Mouse (Mus musculus): ENCODE measurements around the gene Tmprss7. TPM values are rescaled to one million over a fixed set of nuclear protein-coding genes. Genes with fewer than 3 reads are reported as not detected.

The Tmprss7 gene
- polyA plus RNA-seq, 1 experiment, result 0.19 TPM

GRCm38 (mm10) chr16:45692851-45693250, 607 bp downstream of the Tmprss7 start:
- no peak for DNase-seq (ENCODE audit: low read depth, low spot score)
- WGBS, result 81% methylated on average over 3 of the region's 3 CpGs

- no peak for DNase-seq (ENCODE audit: low read depth, low spot score)
- WGBS, result 46% methylated on average over 4 of the region's 4 CpGs
These were observed 3.3 kb downstream of the Tmprss7 start for GRCm38 (mm10) chr16:45690178-45690577.

DNA sequence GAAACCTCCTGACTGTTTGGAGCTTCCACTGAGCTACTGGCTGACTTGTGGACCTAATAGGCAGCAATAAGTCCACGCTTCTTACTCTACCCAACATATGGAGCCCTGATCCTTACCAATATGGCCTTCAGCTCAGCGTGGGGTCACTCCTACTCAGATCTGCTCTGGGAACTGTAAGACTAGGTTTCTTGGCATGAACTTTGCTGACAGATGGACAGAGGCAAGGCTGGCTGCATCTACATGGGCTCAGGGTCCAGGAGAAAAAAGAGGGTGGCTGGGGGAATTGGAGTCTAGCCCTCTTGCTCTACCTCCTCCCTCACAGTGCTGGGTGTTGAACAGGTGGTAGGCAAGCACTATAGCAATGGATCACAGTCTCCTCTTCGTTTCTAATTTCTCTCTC, 6.6 kb downstream of the Tmprss7 start:
- DNase-seq (ENCODE audit: low read depth, low spot score), result no peak
- 76% methylated on average over 3 of the region's 3 CpGs for WGBS

- WGBS, result 69% methylated on average over 3 of the region's 3 CpGs
- no peak for DNase-seq (ENCODE audit: low read depth, low spot score)
These were observed 8.2 kb downstream of the Tmprss7 start for GRCm38 (mm10) chr16:45685295-45685694.

- WGBS, result 13% methylated on average over 8 of the region's 8 CpGs
These were observed 8.6 kb downstream of the Tmprss7 start for GRCm38 (mm10) chr16:45684815-45685214.

DNA sequence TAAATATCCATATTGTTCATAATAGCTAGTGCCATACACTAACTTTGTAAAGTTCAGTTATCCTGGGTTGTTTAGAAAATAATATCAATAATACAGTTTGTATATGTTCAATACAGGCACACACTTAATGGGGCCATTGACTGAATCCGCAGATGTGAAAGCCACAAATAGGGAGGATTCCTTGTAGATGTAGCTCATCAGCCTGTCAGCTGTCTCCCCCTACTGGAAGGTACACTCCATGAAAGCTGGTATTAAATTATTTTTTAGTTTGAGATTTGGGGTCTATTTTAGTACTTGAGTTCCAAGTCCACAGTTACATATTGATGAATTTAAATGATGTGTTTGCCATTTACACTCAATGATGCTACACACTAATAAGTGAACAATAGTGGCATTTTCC, 17.0 kb downstream of the Tmprss7 start:
- DNase-seq (ENCODE audit: low read depth, low spot score), result no peak

More at GRCm38 (mm10) chr16:45684815-45685214, 8.6 kb downstream of the Tmprss7 start:
- no peak for DNase-seq (ENCODE audit: low read depth, low spot score)

GRCm38 (mm10) chr16:45670005-45670404, 23.5 kb downstream of the Tmprss7 start:
- DNase-seq (ENCODE audit: low read depth, low spot score), result no peak
- 31% methylated on average over 4 of the region's 4 CpGs for WGBS

More for the DNA sequence above, 17.0 kb downstream of the Tmprss7 start:
- WGBS, result 9% methylated on average over 1 of the region's 1 CpGs

GRCm38 (mm10) chr16:45668178-45668577, 25.3 kb downstream of the Tmprss7 start:
- no peak for DNase-seq (ENCODE audit: low read depth, low spot score)
- WGBS, result 77% methylated on average over 3 of the region's 3 CpGs

GRCm38 (mm10) chr16:45666136-45666535, 27.3 kb downstream of the Tmprss7 start:
- DNase-seq (ENCODE audit: low read depth, low spot score), result no peak
- 53% methylated on average over 2 of the region's 2 CpGs for WGBS

- DNase-seq (ENCODE audit: low read depth, low spot score), result no peak
These were observed 31.1 kb downstream of the Tmprss7 start for GRCm38 (mm10) chr16:45662381-45662780.

- 74% methylated on average over 4 of the region's 4 CpGs for WGBS
These were observed 33.9 kb downstream of the Tmprss7 start for GRCm38 (mm10) chr16:45659596-45659995.

DNA sequence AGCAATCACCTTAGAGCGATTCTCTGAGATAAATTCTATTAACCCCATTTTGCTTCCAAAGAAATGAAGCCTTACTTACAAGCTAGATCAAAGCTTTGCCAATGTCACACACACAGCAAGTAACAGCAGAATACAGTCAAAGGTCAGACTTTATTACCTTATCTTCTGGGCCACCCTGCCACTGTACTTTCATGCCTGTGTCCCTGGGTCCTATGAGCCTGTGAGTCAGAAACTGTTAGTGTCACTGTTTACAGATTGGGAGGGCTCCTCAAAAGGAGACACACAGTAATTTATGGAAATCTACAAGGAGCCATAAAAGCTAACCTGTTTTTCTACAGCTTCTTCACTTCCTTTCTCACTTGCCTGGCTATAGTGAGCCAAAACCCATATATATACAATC, 35.2 kb downstream of the Tmprss7 start:
- DNase-seq (ENCODE audit: low read depth, low spot score), result peak; percentile 90
- WGBS, result 25% methylated on average over 1 of the region's 1 CpGs

More at GRCm38 (mm10) chr16:45659596-45659995, 33.9 kb downstream of the Tmprss7 start:
- no peak for DNase-seq (ENCODE audit: low read depth, low spot score)

DNA sequence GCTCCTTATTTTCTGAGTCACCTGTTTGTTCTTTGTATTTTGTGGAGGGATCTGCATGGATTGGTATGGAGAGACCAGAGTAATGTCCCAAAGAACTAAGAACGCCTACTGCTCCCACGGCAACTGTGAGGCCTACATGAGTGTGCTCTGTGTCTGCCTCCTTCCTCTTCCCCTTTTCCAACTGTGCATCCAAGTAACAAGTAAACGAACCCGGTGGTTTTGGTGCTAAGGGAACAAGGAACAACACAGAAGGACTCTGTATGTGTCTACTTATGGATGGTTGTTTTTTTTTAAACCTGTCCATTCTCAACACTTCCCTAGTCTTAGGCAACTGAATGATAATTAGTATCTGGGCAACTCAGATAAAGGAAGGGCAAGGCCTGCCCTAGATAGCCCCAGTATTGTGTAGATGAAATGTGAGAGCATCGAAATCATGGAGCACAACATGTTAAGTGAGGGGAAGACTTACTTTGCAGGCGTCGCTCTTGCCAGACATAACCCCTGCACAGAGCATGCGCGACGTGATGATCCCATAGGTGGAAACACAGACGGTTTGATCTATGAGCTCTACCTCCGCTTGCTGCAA, 35.8 kb downstream of the Tmprss7 start:
- 39% methylated on average over 12 of the region's 12 CpGs for WGBS

GRCm38 (mm10) chr16:45654465-45654864, 39.0 kb downstream of the Tmprss7 start:
- DNase-seq (ENCODE audit: low read depth, low spot score), result no peak
- 23% methylated on average over 9 of the region's 9 CpGs for WGBS

More for the DNA sequence above, 35.8 kb downstream of the Tmprss7 start:
- no peak for DNase-seq (ENCODE audit: low read depth, low spot score)

- DNase-seq (ENCODE audit: low read depth, low spot score), result no peak
- WGBS, result 9% methylated on average over 20 of the region's 20 CpGs
These were observed 39.5 kb downstream of the Tmprss7 start, which contains the start of gene BC016579 for GRCm38 (mm10) chr16:45653934-45654332. Gene BC016579 (minus strand): TSS chr16:45654068.

DNA sequence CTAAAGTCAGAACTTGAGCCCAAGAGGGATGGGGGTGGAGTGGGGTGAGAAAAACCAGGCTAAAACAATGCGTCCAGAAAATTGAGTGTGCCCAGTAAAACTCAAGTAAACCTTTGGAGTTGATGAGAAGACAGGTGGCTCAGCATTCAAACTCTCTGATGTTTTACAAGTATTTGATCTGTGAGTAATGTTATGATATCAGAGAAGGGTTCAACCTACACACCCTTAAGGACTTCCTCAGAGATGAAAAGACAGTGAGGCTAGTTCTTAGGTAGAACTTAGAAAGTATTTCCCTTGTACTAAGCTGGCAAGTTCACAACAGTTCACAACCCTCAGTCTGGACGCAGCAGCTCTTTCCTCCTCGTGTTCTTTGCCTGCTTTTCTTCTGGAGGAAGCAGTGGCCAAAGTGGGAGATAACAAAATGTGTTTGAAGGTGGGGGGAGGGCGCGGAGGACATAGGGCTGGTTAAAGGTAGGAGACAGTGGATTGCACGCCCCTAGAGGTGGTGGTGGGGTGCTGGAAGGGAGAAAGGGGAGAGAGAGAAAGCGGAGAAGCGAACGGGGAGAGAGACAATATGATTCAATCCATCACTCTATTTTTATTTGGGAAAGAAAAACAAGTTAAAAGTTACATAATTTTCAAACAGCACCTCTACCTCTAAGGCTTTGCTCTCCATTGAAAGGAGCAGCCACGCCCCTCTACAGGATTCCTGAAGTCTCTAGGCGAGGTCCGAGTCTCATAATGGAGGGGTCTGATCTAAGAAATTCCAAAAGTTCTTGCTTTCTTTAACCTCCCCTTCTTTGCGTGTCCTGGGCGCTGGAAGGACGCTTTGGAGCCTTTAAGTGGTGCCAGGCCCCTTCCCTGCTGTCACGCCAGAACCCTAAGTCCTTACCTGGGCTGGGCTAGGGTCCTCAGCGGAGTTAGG, 40.2 kb downstream of the Tmprss7 start:
- WGBS, result 11% methylated on average over 17 of the region's 17 CpGs
- DNase-seq (ENCODE audit: low read depth, low spot score), result no peak

DNA sequence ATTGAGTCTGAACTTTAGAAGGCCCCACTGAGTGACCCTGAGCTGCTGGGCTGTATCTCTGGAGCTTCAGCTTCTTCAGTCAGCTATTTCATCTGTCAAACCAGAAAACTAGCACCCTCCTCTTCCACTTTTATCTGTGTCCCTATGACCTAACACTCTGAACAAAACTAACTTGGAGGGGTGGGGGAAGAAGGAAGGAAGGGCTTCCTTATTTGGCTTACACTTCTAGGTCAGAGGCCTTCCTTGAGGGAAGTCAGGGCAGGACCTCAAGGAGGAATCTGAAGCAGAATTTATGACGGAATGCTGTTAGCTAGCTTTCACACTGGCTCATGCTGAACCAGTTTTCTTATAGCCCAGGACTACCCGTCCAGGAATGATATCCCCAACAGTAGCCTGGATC, 42.0 kb downstream of the Tmprss7 start:
- WGBS, result 14% methylated on average over 2 of the region's 2 CpGs

DNA sequence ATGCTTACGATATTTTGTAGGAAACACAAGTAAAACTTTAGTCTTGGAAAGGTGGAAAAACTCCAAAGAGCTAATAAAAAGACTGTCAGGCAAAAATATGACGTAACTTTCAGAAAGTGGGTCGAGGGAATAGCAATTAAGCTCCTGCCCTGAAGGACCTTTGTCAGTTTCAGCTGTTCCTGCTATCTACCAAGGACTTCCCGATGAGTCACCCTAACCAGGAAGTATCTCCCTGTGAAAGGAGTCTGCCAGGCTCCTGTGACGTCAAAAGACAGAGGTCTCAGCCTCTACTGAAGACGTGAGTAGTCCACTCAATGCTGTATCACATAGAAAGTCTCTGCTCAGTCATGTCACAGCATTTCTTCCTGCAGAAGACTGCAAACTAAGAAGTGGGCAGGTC, 49.1 kb downstream of the Tmprss7 start:
- DNase-seq (ENCODE audit: low read depth, low spot score), result no peak
- 20% methylated on average over 6 of the region's 6 CpGs for WGBS

More for the DNA sequence above, 42.0 kb downstream of the Tmprss7 start:
- no peak for DNase-seq (ENCODE audit: low read depth, low spot score)

- WGBS, result 53% methylated on average over 3 of the region's 3 CpGs
- no peak for DNase-seq (ENCODE audit: low read depth, low spot score)
These were observed 49.5 kb downstream of the Tmprss7 start for GRCm38 (mm10) chr16:45643944-45644343.

GRCm38 (mm10) chr16:45641301-45641700, 52.2 kb downstream of the Tmprss7 start:
- 57% methylated on average over 3 of the region's 3 CpGs for WGBS

More at GRCm38 (mm10) chr16:45641301-45641700, 52.2 kb downstream of the Tmprss7 start:
- no peak for DNase-seq (ENCODE audit: low read depth, low spot score)
